Mouse (Mus musculus) limb, embryonic 12.5 days (tissue): ENCODE results near the gene Tlr4. TPM values are rescaled to one million over a fixed set of nuclear protein-coding genes. Genes with fewer than 3 reads are reported as not detected.

ENCODE experiments used
- ATAC-seq: fragments of 200-750 bp; cut with Nextera tagmentation; 2 replicates; pipeline ENCODE4 v1.8.0; 2017; ENCODE audit warnings: low read depth, moderate TSS enrichment; ENCODE audit not compliant: insufficient number of reproducible peaks, insufficient read depth, low FRiP score, low TSS enrichment
- H3K27ac ChIP-seq: fragments of 300-500 bp; sonication (generic); 2 replicates; pipeline ENCODE4 v1.5.1; 2016; ENCODE audit warnings: mild to moderate bottlenecking, moderate library complexity
- H3K27me3 ChIP-seq: fragments of 300-500 bp; sonication (generic); 2 replicates; pipeline ENCODE4 v1.6.1; 2016; ENCODE audit warnings: mild to moderate bottlenecking, moderate library complexity
- H3K36me3 ChIP-seq: fragments of 300-500 bp; sonication (generic); 2 replicates; pipeline ENCODE4 v1.6.1; 2016; ENCODE audit warnings: mild to moderate bottlenecking, moderate library complexity
- H3K4me1 ChIP-seq: fragments of 300-500 bp; sonication (generic); replicated peaks from 2 replicates; pipeline ENCODE4 v1.6.1; 2016
- H3K4me2 ChIP-seq: fragments of 300-500 bp; sonication (generic); 2 replicates; pipeline ENCODE4 v1.6.1; 2016; ENCODE audit warnings: mild to moderate bottlenecking, moderate library complexity
- H3K4me3 ChIP-seq: fragments of 300-500 bp; sonication (generic); replicated peaks from 2 replicates; pipeline ENCODE4 v1.5.1; 2016; ENCODE audit warnings: mild to moderate bottlenecking
- H3K9ac ChIP-seq: fragments of 300-500 bp; sonication (generic); replicated peaks from 2 replicates; pipeline ENCODE4 v1.6.1; 2016; ENCODE audit warnings: mild to moderate bottlenecking, moderate library complexity
- H3K9me3 ChIP-seq: fragments of 300-500 bp; sonication (generic); 2 replicates; pipeline ENCODE4 v1.6.1; 2016; ENCODE audit warnings: mild to moderate bottlenecking, moderate library complexity
- whole genome bisulfite sequencing: fragments of 180-500 bp; shearing (Covaris S2); methylation state at CpG from one replicate; pipeline ENCODE4 v1.1.7; 2016; 5-methylcytosine and 5-hydroxymethylcytosine counted together
- polyA plus RNA-seq: library from polyadenylated mRNA; unstranded; fragments of >200 nt; fragmentation: Nextera tagmentation; extraction: Ambion mirVana; gene quantifications from 2 replicates; pipeline ENCODE4 v1.2.1, GENCODE M21; 2016

Gene Tlr4
- polyA plus RNA-seq, 1 experiment from 2014 or later, result 0.83 TPM

DNA sequence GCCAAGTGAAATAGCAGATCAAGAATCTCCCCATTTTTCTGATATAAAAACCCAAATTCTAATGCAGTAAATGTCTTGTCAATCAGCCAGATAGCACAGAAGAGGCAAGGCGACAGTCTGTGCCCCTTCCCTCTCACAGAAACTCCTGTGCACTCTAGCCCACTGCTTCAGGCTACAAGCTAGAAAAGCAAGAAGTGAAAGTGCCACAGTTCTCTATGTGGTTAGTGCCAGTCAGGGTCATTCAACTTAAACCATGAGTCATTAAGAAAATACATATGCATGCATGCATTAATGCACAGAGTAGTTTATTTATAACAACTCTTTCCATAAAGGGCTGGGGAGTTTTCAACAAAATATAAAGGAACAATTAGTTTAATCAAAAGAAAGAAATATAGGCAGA, 15.9 kb downstream of the Tlr4 start:
- Histone ChIP-seq H3K4me3 (no peak overlapping the region), H3K27ac (no peak overlapping the region), H3K27me3 (no peaks in the 10 kb centered on the region), H3K36me3 (no peaks in the 10 kb centered on the region), H3K4me1 (no peaks in the 10 kb centered on the region), H3K9ac (no peak overlapping the region), H3K4me2 (no peak overlapping the region), H3K9me3 (no peaks in the 10 kb centered on the region)
- ATAC-seq, result no peak
- WGBS, result 76% methylated on average over 1 of the region's 1 CpGs

GRCm38 (mm10) chr4:66852011-66852410, 24.6 kb downstream of the Tlr4 start:
- no peaks in the 10 kb centered on the region for H3K36me3 ChIP-seq
- no peaks in the 10 kb centered on the region for H3K4me1 ChIP-seq
- no peaks in the 10 kb centered on the region for H3K9me3 ChIP-seq
- H3K4me3 ChIP-seq, result no peak overlapping the region
- H3K4me2 ChIP-seq, result no peak overlapping the region
- 76% methylated on average over 3 of the region's 3 CpGs for WGBS
- no peak overlapping the region for H3K27ac ChIP-seq
- ATAC-seq, result no peak
- no peaks in the 10 kb centered on the region for H3K27me3 ChIP-seq
- no peak overlapping the region for H3K9ac ChIP-seq

GRCm38 (mm10) chr4:66856992-66857391, 29.6 kb downstream of the Tlr4 start:
- Histone ChIP-seq H3K27ac (no peak overlapping the region), H3K27me3 (no peaks in the 10 kb centered on the region), H3K4me3 (no peak overlapping the region), H3K4me2 (no peak overlapping the region), H3K36me3 (no peaks in the 10 kb centered on the region), H3K9me3 (no peaks in the 10 kb centered on the region), H3K4me1 (no peaks in the 10 kb centered on the region), H3K9ac (no peak overlapping the region)
- ATAC-seq, result no peak
- WGBS, result 84% methylated on average over 1 of the region's 1 CpGs

GRCm38 (mm10) chr4:66869919-66870318, 42.5 kb downstream of the Tlr4 start:
- 87% methylated on average over 7 of the region's 7 CpGs for WGBS

DNA sequence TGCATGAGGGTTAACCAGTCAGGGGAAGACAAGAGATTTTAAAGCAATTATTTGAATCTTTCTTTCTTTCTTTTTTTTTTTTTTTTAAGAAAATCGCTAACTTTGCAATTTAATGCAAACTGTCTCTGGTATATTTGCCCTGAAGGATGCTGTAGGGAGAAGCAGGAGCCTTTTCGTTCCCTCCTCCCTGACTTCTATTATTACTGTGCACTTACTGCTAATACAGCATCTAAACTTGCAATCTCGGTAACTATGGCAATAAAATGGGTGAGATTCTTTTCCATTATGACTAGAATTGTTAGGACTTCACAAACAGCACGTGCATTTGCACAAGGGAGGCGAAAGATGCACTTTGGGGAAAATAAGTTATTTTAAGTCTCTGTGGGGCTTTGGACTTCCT, 44.6 kb downstream of the Tlr4 start:
- WGBS, result 84% methylated on average over 5 of the region's 5 CpGs

More at GRCm38 (mm10) chr4:66869919-66870318, 42.5 kb downstream of the Tlr4 start:
- Histone ChIP-seq H3K27me3 (no peaks in the 10 kb centered on the region), H3K9me3 (no peaks in the 10 kb centered on the region), H3K9ac (no peak overlapping the region), H3K4me3 (no peak overlapping the region), H3K27ac (no peak overlapping the region), H3K36me3 (no peaks in the 10 kb centered on the region), H3K4me1 (no peaks in the 10 kb centered on the region), H3K4me2 (no peak overlapping the region)
- ATAC-seq, result no peak

DNA sequence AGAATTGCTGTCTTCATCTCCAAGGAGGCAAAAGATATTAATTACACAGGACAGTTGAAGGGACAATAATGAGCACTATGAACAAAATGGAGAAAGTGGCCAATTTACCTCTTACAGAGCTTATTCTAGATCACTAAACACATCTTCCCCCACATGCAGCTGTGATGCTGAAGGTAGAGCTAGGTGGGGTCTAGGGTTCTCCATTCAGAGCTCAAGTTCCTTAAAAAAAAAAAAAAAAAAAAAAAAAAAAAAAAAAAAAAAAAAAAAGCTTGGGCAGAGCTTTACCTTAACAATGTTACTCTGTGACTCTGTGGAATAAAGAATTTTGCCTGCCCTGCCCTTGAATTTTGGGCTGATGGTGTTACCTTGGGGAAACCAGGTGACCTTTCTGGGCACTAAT, 46.0 kb downstream of the Tlr4 start:
- Histone ChIP-seq H3K27me3 (no peaks in the 10 kb centered on the region), H3K27ac (no peak overlapping the region), H3K4me2 (no peak overlapping the region), H3K4me3 (no peak overlapping the region), H3K36me3 (no peaks in the 10 kb centered on the region), H3K9ac (no peak overlapping the region), H3K4me1 (0 out of 2 replicates have a peak, but pooled peaks cover 4% of the 10 kb centered on the region), H3K9me3 (no peaks in the 10 kb centered on the region)
- ATAC-seq, result 0 out of 2 replicates have a peak, but pooled peaks have one; percentile 37

More for the DNA sequence above, 44.6 kb downstream of the Tlr4 start:
- H3K27ac ChIP-seq, result no peak overlapping the region
- no peaks in the 10 kb centered on the region for H3K4me1 ChIP-seq
- H3K9ac ChIP-seq, result no peak overlapping the region
- no peak overlapping the region for H3K4me2 ChIP-seq
- H3K27me3 ChIP-seq, result no peaks in the 10 kb centered on the region
- H3K36me3 ChIP-seq, result no peaks in the 10 kb centered on the region
- no peak for ATAC-seq
- no peak overlapping the region for H3K4me3 ChIP-seq
- no peaks in the 10 kb centered on the region for H3K9me3 ChIP-seq

GRCm38 (mm10) chr4:66875751-66876150, 48.4 kb downstream of the Tlr4 start:
- H3K4me3 ChIP-seq, result no peak overlapping the region
- H3K27ac ChIP-seq, result no peak overlapping the region
- H3K9ac ChIP-seq, result no peak overlapping the region
- H3K9me3 ChIP-seq, result no peaks in the 10 kb centered on the region
- no peak for ATAC-seq
- 75% methylated on average over 4 of the region's 4 CpGs for WGBS
- no peaks in the 10 kb centered on the region for H3K36me3 ChIP-seq
- no peaks in the 10 kb centered on the region for H3K27me3 ChIP-seq
- no peak overlapping the region for H3K4me2 ChIP-seq
- H3K4me1 ChIP-seq, result 0 out of 2 replicates have a peak, but pooled peaks cover 4% of the 10 kb centered on the region

- no peak overlapping the region for H3K4me2 ChIP-seq
- no peaks in the 10 kb centered on the region for H3K9me3 ChIP-seq
- H3K27me3 ChIP-seq, result no peaks in the 10 kb centered on the region
- no peak overlapping the region for H3K9ac ChIP-seq
- 0 out of 2 replicates have a peak, but pooled peaks cover 4% of the 10 kb centered on the region for H3K4me1 ChIP-seq
- H3K36me3 ChIP-seq, result no peaks in the 10 kb centered on the region
- no peak overlapping the region for H3K27ac ChIP-seq
- no peak for ATAC-seq
- 55% methylated on average over 11 of the region's 11 CpGs for WGBS
- no peak overlapping the region for H3K4me3 ChIP-seq
Measured at GRCm38 (mm10) chr4:66877609-66878008, 50.2 kb downstream of the Tlr4 start.

DNA sequence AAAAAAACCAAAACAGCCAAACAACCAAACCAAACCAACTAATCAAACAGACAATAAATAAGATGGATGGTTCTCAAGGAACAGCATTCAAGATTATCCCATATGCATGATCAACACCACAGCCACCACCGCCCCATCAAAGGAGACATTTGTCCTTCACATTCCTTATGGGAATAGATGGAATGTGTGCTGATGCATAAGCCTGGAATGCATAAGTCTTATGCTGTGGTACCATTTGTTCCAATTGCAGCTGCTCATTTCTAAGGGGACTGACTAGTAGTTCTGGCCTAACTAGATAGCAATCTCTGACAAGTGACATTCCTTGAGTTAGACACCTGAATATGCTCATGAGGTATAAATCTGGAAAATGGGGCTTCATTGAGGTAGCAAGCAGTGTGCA, 54.1 kb downstream of the Tlr4 start:
- H3K9ac ChIP-seq, result no peak overlapping the region
- H3K36me3 ChIP-seq, result no peaks in the 10 kb centered on the region
- no peak overlapping the region for H3K27ac ChIP-seq
- H3K9me3 ChIP-seq, result no peaks in the 10 kb centered on the region
- H3K4me2 ChIP-seq, result no peak overlapping the region
- no peak overlapping the region for H3K4me3 ChIP-seq
- ATAC-seq, result no peak
- H3K27me3 ChIP-seq, result no peaks in the 10 kb centered on the region
- H3K4me1 ChIP-seq, result 0 out of 2 replicates have a peak, but pooled peaks cover 4% of the 10 kb centered on the region
- 83% methylated on average over 1 of the region's 1 CpGs for WGBS

GRCm38 (mm10) chr4:66883264-66883663, 55.9 kb downstream of the Tlr4 start:
- WGBS, result 90% methylated on average over 5 of the region's 5 CpGs
- Histone ChIP-seq H3K9me3 (no peaks in the 10 kb centered on the region), H3K27ac (no peak overlapping the region), H3K4me1 (no peaks in the 10 kb centered on the region), H3K27me3 (no peaks in the 10 kb centered on the region), H3K4me3 (no peak overlapping the region), H3K36me3 (no peaks in the 10 kb centered on the region), H3K9ac (no peak overlapping the region), H3K4me2 (no peak overlapping the region)
- no peak for ATAC-seq

GRCm38 (mm10) chr4:66894547-66894946, 67.2 kb downstream of the Tlr4 start:
- no peak for ATAC-seq
- no peak overlapping the region for H3K27ac ChIP-seq

DNA sequence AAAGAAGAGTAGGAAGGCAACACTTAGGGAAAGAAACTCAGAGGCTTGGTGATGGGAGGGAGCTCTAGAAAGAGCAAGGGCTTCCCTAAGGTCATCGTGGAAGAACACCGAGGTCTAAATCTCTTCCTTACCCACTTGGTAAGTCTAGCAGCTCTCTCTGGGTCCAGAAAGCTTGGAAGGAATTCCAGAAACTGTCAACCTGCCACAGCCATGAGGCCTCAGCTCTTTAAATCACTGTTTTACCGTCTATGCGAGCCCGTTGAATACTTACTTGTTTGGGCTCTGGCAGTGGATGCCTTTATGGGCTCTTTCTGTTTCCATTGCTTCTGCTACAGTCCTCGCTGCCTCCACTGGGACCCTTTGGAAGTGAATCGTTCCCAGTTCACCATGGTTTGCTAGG, 67.6 kb downstream of the Tlr4 start:
- Histone ChIP-seq H3K9ac (no peak overlapping the region), H3K36me3 (no peaks in the 10 kb centered on the region), H3K27ac (no peak overlapping the region), H3K4me1 (0 out of 2 replicates have a peak, but pooled peaks cover 4% of the 10 kb centered on the region), H3K4me2 (no peak overlapping the region), H3K9me3 (no peaks in the 10 kb centered on the region), H3K27me3 (no peaks in the 10 kb centered on the region), H3K4me3 (no peak overlapping the region)
- 64% methylated on average over 7 of the region's 7 CpGs for WGBS
- ATAC-seq, result no peak

More at GRCm38 (mm10) chr4:66894547-66894946, 67.2 kb downstream of the Tlr4 start:
- WGBS, result 16% methylated on average over 2 of the region's 2 CpGs
- Histone ChIP-seq H3K9ac (no peak overlapping the region), H3K27me3 (no peaks in the 10 kb centered on the region), H3K4me3 (no peak overlapping the region), H3K4me1 (0 out of 2 replicates have a peak, but pooled peaks cover 4% of the 10 kb centered on the region), H3K36me3 (no peaks in the 10 kb centered on the region), H3K9me3 (no peaks in the 10 kb centered on the region), H3K4me2 (no peak overlapping the region)
